Mouse (Mus musculus) midbrain, embryonic 15.5 days (tissue): Measurements from ENCODE around the gene Gm4763. TPM values are rescaled to one million over a fixed set of nuclear protein-coding genes. Genes with fewer than 3 reads are reported as not detected.
"Not testable (repeated sequence)": the region's sequence is repeated elsewhere in the genome, so short reads cannot be mapped to it uniquely, and the experiment has no call there.

Experiments
- ATAC-seq: fragments of 200-750 bp; cut with Nextera tagmentation; replicated peaks from 2 replicates; pipeline ENCODE4 v1.8.0; 2017; ENCODE audit warnings: moderate TSS enrichment
- H3K27ac ChIP-seq: fragments of 300-500 bp; sonication (generic); 2 replicates; pipeline ENCODE4 v1.5.1; 2015; ENCODE audit warnings: mild to moderate bottlenecking, inconsistent platforms
- H3K27me3 ChIP-seq: fragments of 300-500 bp; sonication (generic); replicated peaks from 2 replicates; pipeline ENCODE4 v1.6.1; 2015; ENCODE audit warnings: inconsistent platforms
- H3K36me3 ChIP-seq: fragments of 300-500 bp; sonication (generic); replicated peaks from 2 replicates; pipeline ENCODE4 v1.6.1; 2015; ENCODE audit warnings: inconsistent platforms
- H3K4me1 ChIP-seq: fragments of 300-500 bp; sonication (generic); 2 replicates; pipeline ENCODE4 v1.6.1; 2015; ENCODE audit warnings: inconsistent platforms
- H3K4me2 ChIP-seq: fragments of 300-500 bp; sonication (generic); 2 replicates; pipeline ENCODE4 v1.6.1; 2015; ENCODE audit warnings: inconsistent platforms, mild to moderate bottlenecking, moderate library complexity
- H3K4me3 ChIP-seq: fragments of 300-500 bp; sonication (generic); 2 replicates; pipeline ENCODE4 v1.5.1; 2015; ENCODE audit warnings: mild to moderate bottlenecking, inconsistent platforms
- H3K9ac ChIP-seq: fragments of 300-500 bp; sonication (generic); 2 replicates; pipeline ENCODE4 v1.6.1; 2015; ENCODE audit warnings: mild to moderate bottlenecking, inconsistent platforms
- H3K9me3 ChIP-seq: fragments of 300-500 bp; sonication (generic); 2 replicates; pipeline ENCODE4 v1.6.1; 2016; ENCODE audit warnings: inconsistent platforms
- WGBS: fragments of 180-500 bp; shearing (Covaris S2); methylation state at CpG from one replicate; pipeline ENCODE4 v1.1.7; 2015; ENCODE audit warnings: mixed read lengths; 5-methylcytosine and 5-hydroxymethylcytosine counted together
- polyA plus RNA-seq: library from polyadenylated mRNA; unstranded; fragments of >200 nt; fragmentation: Nextera tagmentation; extraction: Ambion mirVana; gene quantifications from 2 replicates; pipeline ENCODE4 v1.2.1, GENCODE M21; 2015

The Gm4763 gene
- polyA plus RNA-seq, 1 experiment from 2014 or later: not detected

DNA sequence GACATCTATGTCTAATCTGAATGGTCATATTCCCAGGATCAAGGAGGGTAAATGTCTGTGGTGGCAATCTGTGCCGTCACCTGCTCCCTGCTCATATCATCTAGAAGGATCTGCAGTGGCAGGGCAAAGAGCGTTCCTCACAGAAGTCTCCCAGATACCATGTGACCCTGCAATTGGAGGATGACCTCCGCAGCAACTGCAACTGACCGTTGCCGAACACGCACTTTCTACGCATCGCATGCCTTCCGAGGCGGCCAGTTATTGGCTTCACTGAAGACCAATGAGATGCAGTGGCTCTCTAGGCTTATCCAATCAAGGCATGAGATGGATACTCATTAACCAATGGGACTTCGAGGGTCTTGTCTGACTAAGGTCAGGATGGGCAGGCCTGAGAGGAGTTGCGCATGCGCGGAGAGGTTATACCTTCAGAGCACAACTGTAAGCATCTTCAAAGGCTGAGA, 17.8 kb downstream of the Gm4763 start, which contains the start of gene BC049730:
BC049730 (plus strand) TSS at position 411 of the 461 bp plus-strand sequence.
- Histone ChIP-seq H3K27me3 (no peaks in the 10 kb centered on the region), H3K27ac (no peak within 1 kb of the TSS), H3K36me3 (no peaks in the 10 kb centered on the region), H3K4me2 (no peak within 1 kb of the TSS), H3K9me3 (no peaks in the 10 kb centered on the region), H3K9ac (no peak within 1 kb of the TSS), H3K4me1 (no peaks in the 10 kb centered on the region), H3K4me3 (no peak within 1 kb of the TSS)
- 91% methylated on average over 14 of the region's 14 CpGs for WGBS
- ATAC-seq: no peak

- not testable (repeated sequence) for H3K27me3 ChIP-seq, H3K36me3 ChIP-seq, H3K9me3 ChIP-seq, H3K27ac ChIP-seq, H3K9ac ChIP-seq, H3K4me3 ChIP-seq, H3K4me2 ChIP-seq, H3K4me1 ChIP-seq, ATAC-seq
- 91% methylated on average over 9 of the region's 9 CpGs for WGBS
Observed at GRCm38 (mm10) chr7:24702841-24703240, 23.9 kb downstream of the Gm4763 start.

- not testable (repeated sequence) for H3K9me3 ChIP-seq, H3K27me3 ChIP-seq, ATAC-seq, H3K27ac ChIP-seq, H3K4me3 ChIP-seq, H3K4me1 ChIP-seq, H3K4me2 ChIP-seq, H3K36me3 ChIP-seq, H3K9ac ChIP-seq
- WGBS: 87% methylated on average over 4 of the region's 4 CpGs
Observed at GRCm38 (mm10) chr7:24697891-24698290, 28.8 kb downstream of the Gm4763 start.

DNA sequence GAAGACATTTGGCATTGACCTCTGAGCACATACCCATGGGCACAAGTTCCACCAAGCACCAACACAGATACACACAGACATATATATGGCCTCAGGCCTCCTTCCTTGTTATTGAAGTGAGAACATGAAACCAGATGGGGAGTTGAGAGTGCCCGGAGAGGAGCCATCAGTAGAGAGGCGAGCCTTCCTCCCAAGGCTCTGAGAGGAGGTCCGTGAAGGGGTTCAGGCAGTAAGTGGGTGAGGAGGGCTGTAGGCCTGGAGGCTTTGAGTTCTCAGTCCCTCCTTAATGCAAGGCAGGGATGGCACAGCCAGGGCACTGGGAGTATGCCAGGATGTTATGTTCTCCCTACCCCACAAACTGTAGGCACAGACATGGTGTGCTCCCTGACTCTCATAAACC, 34.0 kb downstream of the Gm4763 start:
- H3K9me3 ChIP-seq, H3K27me3 ChIP-seq, H3K36me3 ChIP-seq, H3K4me3 ChIP-seq, H3K9ac ChIP-seq, H3K4me1 ChIP-seq, H3K4me2 ChIP-seq, H3K27ac ChIP-seq, ATAC-seq: not testable (repeated sequence)
- WGBS: 85% methylated on average over 3 of the region's 3 CpGs

DNA sequence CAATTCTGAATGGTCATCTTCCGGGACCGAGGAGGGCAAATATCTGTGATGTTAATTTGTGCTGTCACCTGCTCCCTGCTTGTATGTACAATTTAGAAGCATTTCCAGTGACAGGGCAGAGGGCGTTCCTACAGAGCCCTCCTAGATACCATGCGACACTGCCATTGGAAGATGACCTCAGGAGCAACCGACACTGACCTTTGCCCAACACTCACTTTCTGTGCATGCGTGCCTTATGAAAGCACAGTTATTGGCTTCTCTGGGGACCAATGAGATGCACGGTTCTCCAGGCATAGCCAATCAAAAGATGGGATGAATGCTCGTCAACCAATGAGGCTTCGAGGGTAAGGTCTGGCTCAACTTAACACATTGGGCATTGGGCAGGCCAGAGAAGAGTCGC, 39.2 kb downstream of the Gm4763 start:
- H3K9me3 ChIP-seq, H3K4me3 ChIP-seq, H3K4me1 ChIP-seq, H3K9ac ChIP-seq, H3K36me3 ChIP-seq, H3K27ac ChIP-seq, H3K4me2 ChIP-seq, ATAC-seq, H3K27me3 ChIP-seq: not testable (repeated sequence)
- 93% methylated on average over 10 of the region's 10 CpGs for WGBS

DNA sequence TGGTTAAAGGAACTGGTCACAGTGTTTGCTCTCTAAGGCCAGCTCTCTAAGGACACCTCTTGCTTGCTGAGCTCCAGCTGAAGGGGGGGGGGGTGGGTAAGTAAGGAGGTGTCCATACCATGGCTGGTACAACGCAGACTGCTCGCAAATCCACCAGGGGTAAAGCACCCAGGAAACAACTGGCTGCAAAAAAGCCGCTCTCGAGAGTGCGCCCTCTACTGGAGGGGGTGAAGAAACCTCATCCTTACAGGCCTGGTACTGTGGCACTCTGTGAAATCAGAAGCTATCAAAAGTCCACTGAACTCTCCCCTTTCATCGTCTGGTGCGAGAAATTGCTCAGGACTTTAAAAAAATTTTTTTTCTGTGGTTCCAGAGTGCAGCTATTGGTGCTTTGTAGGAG, 42.6 kb downstream of the Gm4763 start:
- not testable (repeated sequence) for H3K36me3 ChIP-seq, H3K27me3 ChIP-seq, H3K9ac ChIP-seq, H3K4me2 ChIP-seq, H3K4me1 ChIP-seq, ATAC-seq, H3K27ac ChIP-seq, H3K9me3 ChIP-seq, H3K4me3 ChIP-seq
- 86% methylated on average over 7 of the region's 7 CpGs for WGBS

DNA sequence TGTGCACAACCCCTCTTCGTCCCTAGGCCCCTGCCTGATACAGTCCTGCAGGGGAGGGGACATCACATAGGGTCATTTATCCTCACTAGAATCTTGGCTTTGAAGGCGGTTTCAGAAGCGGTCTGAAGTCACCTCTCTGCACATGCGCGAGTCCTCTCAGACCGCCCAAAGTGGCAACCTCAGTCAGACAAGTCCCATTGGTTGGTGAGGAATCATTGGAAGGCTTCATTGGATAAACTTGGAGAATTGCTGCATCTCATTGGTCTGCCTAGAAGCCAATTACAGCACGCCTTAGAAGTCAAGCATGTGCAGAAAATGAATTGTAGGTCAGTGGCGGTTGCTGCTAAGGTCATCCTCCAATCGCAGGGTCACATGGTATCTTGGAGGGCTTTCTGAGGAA, 50.1 kb downstream of the Gm4763 start, which contains the start of gene Tex101:
Tex101 (minus strand) TSS at position 101 of the 400 bp plus-strand sequence.
- H3K4me3 ChIP-seq: no peak within 1 kb of the TSS
- H3K9me3 ChIP-seq: no peaks in the 10 kb centered on the region
- H3K4me2 ChIP-seq: no peak within 1 kb of the TSS
- H3K27me3 ChIP-seq: no peaks in the 10 kb centered on the region
- no peak for ATAC-seq
- H3K9ac ChIP-seq: no peak within 1 kb of the TSS
- WGBS: 92% methylated on average over 9 of the region's 9 CpGs
- H3K36me3 ChIP-seq: no peaks in the 10 kb centered on the region
- H3K4me1 ChIP-seq: no peaks in the 10 kb centered on the region
- H3K27ac ChIP-seq: no peak within 1 kb of the TSS

DNA sequence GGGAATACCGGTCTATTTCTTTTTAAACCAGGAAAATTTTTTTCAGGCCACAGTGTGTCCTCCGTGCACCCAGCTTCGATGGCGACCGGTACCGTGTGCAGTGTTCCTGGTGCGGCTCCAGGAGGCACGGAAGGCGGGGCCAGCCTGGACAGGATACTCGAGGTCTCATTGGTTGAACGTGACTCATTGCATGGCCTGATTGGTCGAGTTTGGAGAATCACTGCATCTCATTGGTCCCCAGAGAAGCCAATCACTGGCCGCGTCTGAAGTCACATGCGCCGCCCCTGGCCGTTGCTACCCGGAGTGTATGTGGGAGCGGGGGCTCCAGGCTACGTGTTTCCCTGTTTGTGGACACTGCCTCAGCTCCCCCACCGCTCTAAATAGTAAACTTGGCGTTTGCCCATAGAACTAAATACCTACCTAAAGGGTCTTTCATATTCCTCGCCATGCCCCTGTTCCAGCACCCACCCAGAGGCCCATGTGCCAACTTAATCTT, 54.7 kb downstream of the Gm4763 start:
- ATAC-seq: no peak
- Histone ChIP-seq H3K4me2 (no peak overlapping the region), H3K4me3 (no peak overlapping the region), H3K4me1 (no peaks in the 10 kb centered on the region), H3K9ac (no peak overlapping the region), H3K27me3 (no peaks in the 10 kb centered on the region), H3K36me3 (no peaks in the 10 kb centered on the region), H3K27ac (no peak overlapping the region), H3K9me3 (no peaks in the 10 kb centered on the region)
- WGBS: 89% methylated on average over 23 of the region's 23 CpGs

Other genes starting within 250 kb of the Gm4763 start
- gene Cadm4, start 244.9 kb downstream of the Gm4763 start, polyA plus RNA-seq: 79.2 and 81.1 TPM in 2 replicates
- 336 and 344 TPM in 2 replicates for gene Zfp428, start 219.9 kb downstream of the Gm4763 start, polyA plus RNA-seq
- gene AC161166.1, start 214.5 kb downstream of the Gm4763 start, polyA plus RNA-seq: 2.1 and 2.2 TPM in 2 replicates
- gene Irgq, start 196.2 kb downstream of the Gm4763 start, polyA plus RNA-seq: 31.8 and 33.2 TPM in 2 replicates
- not detected in 2 replicates for gene Pinlyp, start 180.8 kb downstream of the Gm4763 start, polyA plus RNA-seq
- gene Xrcc1, start 180.6 kb downstream of the Gm4763 start, polyA plus RNA-seq: 67.1 and 76.5 TPM in 2 replicates
- gene Ethe1, start 139.4 kb downstream of the Gm4763 start, polyA plus RNA-seq: 25.4 and 25.8 TPM in 2 replicates
- 16.3 and 18.1 TPM in 2 replicates for gene Zfp575, start 139.3 kb downstream of the Gm4763 start, polyA plus RNA-seq
- not detected in 2 replicates for gene Phldb3, start 116.1 kb downstream of the Gm4763 start, polyA plus RNA-seq
- 0.31 and 0.49 TPM in 2 replicates for gene Lypd3, start 90.4 kb downstream of the Gm4763 start, polyA plus RNA-seq
- 0.17 TPM in 1 of 2 replicates, not detected in the other for gene Tex101, start 50.2 kb downstream of the Gm4763 start, polyA plus RNA-seq
- not detected in 2 replicates for gene BC049730, start 17.7 kb downstream of the Gm4763 start, polyA plus RNA-seq
- 0.27 and 0.57 TPM in 2 replicates for gene Cd177, start 33.4 kb upstream of the Gm4763 start, polyA plus RNA-seq
- gene Ceacam10, start 50.3 kb upstream of the Gm4763 start, polyA plus RNA-seq: 0.18 TPM in 1 of 2 replicates, not detected in the other
- gene Gm9844, start 135.3 kb upstream of the Gm4763 start, polyA plus RNA-seq: 34.4 and 34.5 TPM in 2 replicates
- gene Lypd4, start 143.0 kb upstream of the Gm4763 start, polyA plus RNA-seq: 0.13 TPM in 1 of 2 replicates, not detected in the other
- 0.13 and 0.41 TPM in 2 replicates for gene Dmrtc2, start 143.1 kb upstream of the Gm4763 start, polyA plus RNA-seq
- gene Rps19, start 157.5 kb upstream of the Gm4763 start, polyA plus RNA-seq: 1,081 and 1,108 TPM in 2 replicates
- gene Cd79a, start 170.5 kb upstream of the Gm4763 start, polyA plus RNA-seq: 0.42 and 0.49 TPM in 2 replicates
- gene Arhgef1, start 176.0 kb upstream of the Gm4763 start, polyA plus RNA-seq: 69.9 and 70.0 TPM in 2 replicates
- gene Gm4881, start 217.6 kb upstream of the Gm4763 start, polyA plus RNA-seq: 5.0 and 6.4 TPM in 2 replicates
- 275 and 289 TPM in 2 replicates for gene Rabac1, start 245.8 kb upstream of the Gm4763 start, polyA plus RNA-seq